Mouse (Mus musculus) limb, embryonic 15.5 days (tissue): ENCODE measurements around the gene Tldc1. TPM values are rescaled to one million over a fixed set of nuclear protein-coding genes. Genes with fewer than 3 reads are reported as not detected.

ENCODE experiments used
- ATAC-seq: fragments of 200-750 bp; cut with Nextera tagmentation; 2 replicates; pipeline ENCODE4 v1.8.0; 2017; ENCODE audit warnings: low read depth, moderate TSS enrichment; ENCODE audit not compliant: insufficient number of reproducible peaks, low FRiP score, low TSS enrichment
- H3K27ac ChIP-seq: fragments of 300-500 bp; sonication (generic); 2 replicates; pipeline ENCODE4 v1.5.1; 2015; ENCODE audit warnings: moderate library complexity, mild to moderate bottlenecking, inconsistent platforms
- H3K27me3 ChIP-seq: fragments of 300-500 bp; sonication (generic); 2 replicates; pipeline ENCODE4 v1.6.1; 2015; ENCODE audit warnings: inconsistent platforms
- H3K36me3 ChIP-seq: fragments of 300-500 bp; sonication (generic); 2 replicates; pipeline ENCODE4 v1.6.1; 2015; ENCODE audit warnings: inconsistent platforms
- H3K4me1 ChIP-seq: fragments of 300-500 bp; sonication (generic); 2 replicates; pipeline ENCODE4 v1.6.1; 2015; ENCODE audit warnings: inconsistent platforms
- H3K4me2 ChIP-seq: fragments of 300-500 bp; sonication (generic); 2 replicates; pipeline ENCODE4 v1.6.1; 2015; ENCODE audit warnings: mild to moderate bottlenecking, inconsistent platforms
- H3K4me3 ChIP-seq: fragments of 300-500 bp; sonication (generic); 2 replicates; pipeline ENCODE4 v1.5.1; 2015; ENCODE audit warnings: mild to moderate bottlenecking, inconsistent platforms
- H3K9ac ChIP-seq: fragments of 300-500 bp; sonication (generic); 2 replicates; pipeline ENCODE4 v1.6.1; 2015; ENCODE audit warnings: inconsistent platforms
- H3K9me3 ChIP-seq: fragments of 300-500 bp; sonication (generic); 2 replicates; pipeline ENCODE4 v1.6.1; 2016; ENCODE audit warnings: inconsistent platforms
- WGBS: fragments of 180-500 bp; shearing (Covaris S2); methylation state at CpG from one replicate; pipeline ENCODE4 v1.1.7; 2015; 5-methylcytosine and 5-hydroxymethylcytosine counted together
- polyA plus RNA-seq: library from polyadenylated mRNA; unstranded; fragments of >200 nt; fragmentation: Nextera tagmentation; extraction: Ambion mirVana; gene quantifications from 2 replicates; pipeline ENCODE4 v1.2.1, GENCODE M21; 2015

Gene Tldc1
- polyA plus RNA-seq, 1 experiment from 2014 or later = 11.5 TPM

GRCm38 (mm10) chr8:119761692-119762091 is 16.5 kb downstream of the Tldc1 start:
- H3K9ac ChIP-seq = no peak overlapping the region
- H3K27ac ChIP-seq = no peak overlapping the region
- H3K4me3 ChIP-seq = no peak overlapping the region
- H3K36me3 ChIP-seq = peaks cover 35% of the 10 kb centered on the region
- ATAC-seq = no peak
- H3K4me2 ChIP-seq = no peak overlapping the region
- WGBS = 92% methylated on average over 11 of the region's 11 CpGs
- H3K27me3 ChIP-seq = no peaks in the 10 kb centered on the region
- H3K9me3 ChIP-seq = no peaks in the 10 kb centered on the region
- no peaks in the 10 kb centered on the region for H3K4me1 ChIP-seq

GRCm38 (mm10) chr8:119756538-119756937 is 21.7 kb downstream of the Tldc1 start:
- no peak for ATAC-seq
- H3K9ac ChIP-seq = no peak overlapping the region
- 69% methylated on average over 5 of the region's 5 CpGs for WGBS
- no peaks in the 10 kb centered on the region for H3K27me3 ChIP-seq
- peaks cover 6% of the 10 kb centered on the region for H3K36me3 ChIP-seq
- no peaks in the 10 kb centered on the region for H3K9me3 ChIP-seq
- no peak overlapping the region for H3K4me2 ChIP-seq
- no peak overlapping the region for H3K27ac ChIP-seq
- no peak overlapping the region for H3K4me3 ChIP-seq
- peaks cover 12% of the 10 kb centered on the region for H3K4me1 ChIP-seq

DNA sequence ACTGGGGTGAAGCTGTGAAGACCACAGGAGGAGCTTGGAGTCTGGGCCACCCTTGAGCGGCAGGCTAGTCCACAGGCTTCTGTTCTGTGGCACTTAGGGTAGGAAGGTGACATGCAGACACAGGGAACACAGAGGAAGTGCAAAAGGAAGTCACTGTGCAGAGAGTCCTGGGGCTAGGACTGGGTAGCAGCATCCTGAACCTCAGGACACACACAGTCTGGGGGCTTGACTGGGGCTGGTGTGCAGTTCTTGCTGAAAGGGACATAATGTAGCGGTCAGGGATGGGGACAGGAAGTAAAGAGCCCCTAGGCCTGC is 22.1 kb downstream of the Tldc1 start:
- Histone ChIP-seq H3K36me3 (peaks cover 2% of the 10 kb centered on the region), H3K9me3 (no peaks in the 10 kb centered on the region), H3K4me1 (peaks cover 12% of the 10 kb centered on the region), H3K4me3 (no peak overlapping the region), H3K27me3 (no peaks in the 10 kb centered on the region), H3K9ac (no peak overlapping the region), H3K4me2 (peak overlapping the region; percentile 48; the same call in 1 of the 2 replicates), H3K27ac (no peak overlapping the region)
- ATAC-seq = no peak
- WGBS = 77% methylated on average over 2 of the region's 2 CpGs

- no peak for ATAC-seq
- Histone ChIP-seq H3K4me1 (peaks cover 12% of the 10 kb centered on the region), H3K4me3 (peak overlapping the region; percentile 26), H3K27me3 (no peaks in the 10 kb centered on the region), H3K36me3 (no peaks in the 10 kb centered on the region), H3K27ac (no peak overlapping the region), H3K9ac (no peak overlapping the region), H3K9me3 (no peaks in the 10 kb centered on the region), H3K4me2 (peak overlapping the region; percentile 48)
- WGBS = 25% methylated on average over 28 of the region's 28 CpGs
Measured at GRCm38 (mm10) chr8:119755238-119756146, 22.7 kb downstream of the Tldc1 start.

DNA sequence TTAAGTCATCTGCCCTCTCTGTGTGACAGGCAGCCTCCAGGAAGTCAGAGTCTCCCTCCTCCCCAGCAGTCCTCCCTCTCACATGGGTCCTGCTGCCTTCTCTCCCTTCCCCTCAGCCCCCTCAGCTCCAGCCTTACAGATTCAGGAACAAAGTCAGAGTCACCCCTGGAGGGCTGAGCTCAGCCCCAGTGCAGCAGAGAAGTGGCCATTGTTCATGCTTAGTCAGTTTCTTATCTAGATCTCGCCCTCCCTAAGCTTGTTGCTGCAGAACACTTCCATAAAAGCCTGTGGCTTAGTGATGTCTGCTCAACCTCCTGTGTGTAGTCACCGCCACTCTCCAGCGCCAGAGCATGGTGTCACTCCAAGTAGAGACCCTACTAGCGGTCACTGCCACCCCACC is 33.6 kb downstream of the Tldc1 start:
- H3K4me2 ChIP-seq = no peak overlapping the region
- no peaks in the 10 kb centered on the region for H3K9me3 ChIP-seq
- ATAC-seq = no peak
- no peak overlapping the region for H3K9ac ChIP-seq
- peaks cover 8% of the 10 kb centered on the region; the same call in 1 of the 2 replicates for H3K4me1 ChIP-seq
- H3K27me3 ChIP-seq = no peaks in the 10 kb centered on the region
- H3K4me3 ChIP-seq = no peak overlapping the region
- no peaks in the 10 kb centered on the region for H3K36me3 ChIP-seq
- H3K27ac ChIP-seq = no peak overlapping the region
- 87% methylated on average over 4 of the region's 4 CpGs for WGBS

DNA sequence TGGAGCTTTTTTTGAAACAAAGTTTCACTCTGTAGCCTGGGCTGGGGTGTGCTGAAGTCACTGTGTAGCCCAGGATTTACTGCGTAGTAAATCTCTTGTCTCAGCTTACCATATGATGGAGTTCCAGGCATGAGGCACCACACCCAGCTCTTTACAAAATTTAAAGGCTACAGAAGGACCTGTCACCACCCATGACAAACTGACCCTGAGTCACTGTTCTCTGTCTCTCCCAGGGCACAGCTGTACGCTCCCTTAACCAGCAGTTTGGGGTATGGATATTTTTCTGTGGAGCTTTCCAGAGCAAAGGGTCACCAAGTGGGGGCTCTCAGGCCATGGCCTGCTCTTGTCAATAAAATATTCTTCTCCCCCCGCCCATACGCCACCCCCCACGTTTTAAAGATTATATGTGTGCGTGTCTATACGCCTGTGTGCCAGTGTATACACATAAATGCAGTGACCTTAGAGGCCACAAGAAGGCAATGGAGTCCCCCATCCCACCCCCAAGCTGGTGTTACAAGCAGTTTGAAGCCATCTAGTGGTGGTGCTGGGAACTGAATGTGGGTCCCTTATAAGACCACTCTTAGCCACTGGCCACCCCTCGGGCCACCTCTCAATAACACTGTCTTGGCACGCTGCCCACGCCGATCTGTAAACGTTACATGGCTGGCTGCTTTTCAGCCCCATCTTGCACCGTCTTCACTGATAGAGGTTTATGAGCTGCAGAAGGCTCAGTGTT is 34.8 kb downstream of the Tldc1 start:
- Histone ChIP-seq H3K4me3 (no peak overlapping the region), H3K27me3 (no peaks in the 10 kb centered on the region), H3K4me2 (no peak overlapping the region), H3K9ac (no peak overlapping the region), H3K4me1 (peaks cover 8% of the 10 kb centered on the region; the same call in 1 of the 2 replicates), H3K36me3 (no peaks in the 10 kb centered on the region), H3K9me3 (no peaks in the 10 kb centered on the region), H3K27ac (no peak overlapping the region)
- 46% methylated on average over 13 of the region's 13 CpGs for WGBS
- no peak for ATAC-seq

GRCm38 (mm10) chr8:119742409-119742808 is 35.8 kb downstream of the Tldc1 start:
- ATAC-seq = no peak
- 86% methylated on average over 7 of the region's 7 CpGs for WGBS
- H3K27ac ChIP-seq = no peak overlapping the region
- H3K4me3 ChIP-seq = no peak overlapping the region
- peaks cover 8% of the 10 kb centered on the region; the same call in 1 of the 2 replicates for H3K4me1 ChIP-seq
- H3K9ac ChIP-seq = no peak overlapping the region
- H3K9me3 ChIP-seq = no peaks in the 10 kb centered on the region
- H3K27me3 ChIP-seq = no peaks in the 10 kb centered on the region
- H3K36me3 ChIP-seq = no peaks in the 10 kb centered on the region
- H3K4me2 ChIP-seq = no peak overlapping the region

DNA sequence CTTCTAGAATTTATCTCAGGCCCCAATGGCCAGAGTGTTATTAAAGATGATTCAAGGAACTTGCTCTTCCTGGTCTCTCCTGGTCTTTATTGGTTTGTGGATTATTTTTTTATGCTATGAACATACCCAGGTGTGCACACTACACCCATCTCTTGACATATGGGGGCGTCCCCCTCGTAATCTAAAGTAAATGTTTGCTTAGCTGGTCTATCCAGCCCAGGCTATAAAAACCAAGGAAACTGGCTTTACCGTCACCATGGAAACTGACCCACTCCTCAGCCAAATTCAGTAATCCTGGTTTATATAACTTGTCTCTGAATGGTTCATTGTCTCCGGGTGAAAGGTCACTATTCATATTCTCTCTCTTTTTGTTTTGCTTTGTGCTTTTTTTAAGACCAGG is 37.6 kb downstream of the Tldc1 start:
- Histone ChIP-seq H3K4me2 (no peak overlapping the region), H3K4me1 (peaks cover 8% of the 10 kb centered on the region; the same call in 1 of the 2 replicates), H3K36me3 (no peaks in the 10 kb centered on the region), H3K4me3 (no peak overlapping the region), H3K9ac (no peak overlapping the region), H3K27ac (no peak overlapping the region), H3K27me3 (no peaks in the 10 kb centered on the region), H3K9me3 (no peaks in the 10 kb centered on the region)
- no peak for ATAC-seq
- WGBS = 56% methylated on average over 4 of the region's 4 CpGs

DNA sequence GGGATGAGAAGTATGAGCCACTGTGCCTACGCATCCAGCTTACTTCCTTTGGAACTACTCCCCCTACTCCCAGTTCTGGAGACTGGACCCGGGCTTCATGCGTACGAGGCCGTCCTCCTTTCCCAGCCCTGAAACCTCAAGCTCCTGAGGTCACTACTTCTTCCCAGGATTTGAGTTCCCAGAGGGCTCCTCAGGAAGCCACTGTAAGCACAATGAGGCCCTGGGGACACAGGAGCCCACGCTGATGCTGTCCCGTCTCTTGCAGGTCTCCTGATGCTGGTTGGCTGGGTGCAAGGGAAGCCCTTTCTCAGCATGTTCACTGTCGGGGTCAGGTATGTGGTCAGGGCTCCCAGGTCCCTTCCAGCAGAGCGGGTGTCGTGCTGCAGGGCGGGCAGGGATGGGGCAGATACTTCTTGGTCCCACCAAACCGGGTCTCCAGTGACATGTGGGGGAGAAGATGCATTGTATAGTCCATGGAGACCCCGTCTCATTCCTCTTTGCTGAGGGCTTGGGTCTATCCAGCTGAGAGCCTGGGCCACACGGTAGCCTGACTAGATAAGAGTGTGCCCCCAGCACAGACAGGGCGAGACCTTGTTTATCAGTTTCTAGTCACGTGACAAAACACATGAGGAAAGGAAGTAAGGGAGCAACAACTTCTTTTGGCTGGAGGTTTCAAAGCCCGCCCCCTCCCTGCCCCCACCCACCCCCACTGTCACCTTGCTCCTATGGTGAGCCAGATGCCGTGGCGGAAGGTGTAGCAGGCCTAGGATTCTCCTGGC is 39.9 kb downstream of the Tldc1 start:
- Histone ChIP-seq H3K36me3 (no peaks in the 10 kb centered on the region), H3K9ac (no peak overlapping the region), H3K9me3 (no peaks in the 10 kb centered on the region), H3K4me2 (no peak overlapping the region), H3K4me1 (peaks cover 4% of the 10 kb centered on the region; the same call in 1 of the 2 replicates), H3K27me3 (no peaks in the 10 kb centered on the region), H3K4me3 (no peak overlapping the region), H3K27ac (no peak overlapping the region)
- WGBS = 72% methylated on average over 19 of the region's 19 CpGs
- ATAC-seq = no peak

DNA sequence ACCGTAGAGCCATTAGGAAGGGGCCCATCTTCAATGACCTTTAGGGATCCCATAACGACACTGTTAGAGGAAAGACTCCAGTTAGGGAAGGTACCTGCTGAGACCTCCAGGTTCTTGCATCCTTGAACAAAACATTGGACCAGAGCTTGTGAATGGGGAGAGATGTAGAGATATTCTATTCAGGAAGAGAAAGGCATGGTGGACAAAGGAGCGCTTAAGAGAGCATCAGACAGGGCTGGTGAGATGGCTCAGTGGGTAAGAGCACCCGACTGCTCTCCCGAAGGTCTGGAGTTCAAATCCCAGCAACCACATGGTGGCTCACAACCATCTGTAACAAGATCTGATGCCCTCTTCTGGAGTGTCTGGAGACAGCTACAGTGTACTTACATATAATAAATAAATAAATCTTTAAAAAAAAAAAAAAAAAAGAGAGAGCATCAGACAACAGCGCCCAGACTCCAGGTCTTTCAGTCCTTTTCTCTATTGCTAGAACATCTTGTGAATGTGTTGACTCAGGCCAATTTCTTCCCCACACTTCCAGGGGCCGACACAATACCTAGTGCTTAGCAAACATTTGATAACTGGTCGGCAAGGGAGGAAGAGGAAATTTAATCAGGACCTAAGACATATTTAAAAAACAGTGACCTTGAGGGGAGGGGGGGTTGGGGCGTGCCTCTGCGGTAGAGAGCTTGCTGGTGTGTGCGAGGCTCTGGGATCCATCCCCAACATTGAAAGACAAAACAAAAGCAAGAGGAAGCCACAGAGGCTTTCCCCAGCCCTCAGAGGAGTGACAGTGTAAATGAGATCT is 40.9 kb downstream of the Tldc1 start:
- H3K9ac ChIP-seq = no peak overlapping the region
- ATAC-seq = no peak
- H3K4me3 ChIP-seq = no peak overlapping the region
- no peaks in the 10 kb centered on the region; the same call in 1 of the 2 replicates for H3K4me1 ChIP-seq
- no peak overlapping the region for H3K4me2 ChIP-seq
- no peak overlapping the region for H3K27ac ChIP-seq
- H3K9me3 ChIP-seq = no peaks in the 10 kb centered on the region
- H3K36me3 ChIP-seq = no peaks in the 10 kb centered on the region
- no peaks in the 10 kb centered on the region for H3K27me3 ChIP-seq
- 79% methylated on average over 11 of the region's 11 CpGs for WGBS

GRCm38 (mm10) chr8:119736348-119736917 is 41.8 kb downstream of the Tldc1 start:
- no peak for ATAC-seq
- no peaks in the 10 kb centered on the region for H3K9me3 ChIP-seq
- no peaks in the 10 kb centered on the region; the same call in 1 of the 2 replicates for H3K4me1 ChIP-seq
- no peak overlapping the region for H3K4me2 ChIP-seq
- no peak overlapping the region for H3K9ac ChIP-seq
- no peak overlapping the region for H3K4me3 ChIP-seq
- H3K27me3 ChIP-seq = no peaks in the 10 kb centered on the region
- H3K27ac ChIP-seq = no peak overlapping the region
- WGBS = 89% methylated on average over 10 of the region's 10 CpGs
- no peaks in the 10 kb centered on the region for H3K36me3 ChIP-seq
